Comparison of ENCODE assay signal across 13 mouse cellular contexts in the genomic region with DNA sequence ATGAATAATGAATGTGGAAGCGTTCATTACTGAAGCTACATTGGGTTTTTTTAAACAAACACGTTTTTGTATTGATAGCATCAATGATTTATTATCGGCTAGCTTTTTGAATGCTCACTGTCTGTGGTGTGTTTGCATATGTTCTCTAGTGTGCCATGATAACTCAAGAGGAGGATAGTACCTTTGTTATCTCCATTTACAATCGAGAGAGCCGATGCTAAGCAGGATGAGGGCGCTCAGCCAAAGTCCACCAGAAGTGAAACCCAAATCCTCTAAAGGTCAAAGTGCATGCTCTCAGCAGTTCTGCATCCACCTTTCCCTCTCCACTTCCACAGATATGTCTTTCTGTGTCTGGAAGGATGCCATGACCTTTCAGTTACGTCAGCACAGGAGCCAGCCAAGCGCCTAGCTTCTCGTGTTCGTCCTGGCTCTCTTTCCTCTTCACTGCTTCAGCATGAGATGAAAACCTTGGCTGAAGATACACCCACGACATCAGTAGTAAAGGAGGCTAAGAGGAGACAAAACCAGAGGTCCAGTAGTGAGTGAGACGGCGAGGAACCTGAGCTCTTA. TPM values are rescaled to one million over a fixed set of nuclear protein-coding genes. Genes with fewer than 3 reads are reported as not detected.
DNase-seq lines count a peak whose midpoint lies in the region; ATAC-seq and TF ChIP-seq lines count a peak whose summit lies in the region.
"Had no signal": no experiment of that assay in that cellular context is flagged by ENCODE, and none has a peak within 500 bp of the region (broad histone marks: within the 10 kb centered on the region; RNA-seq: fewer than 3 reads in every experiment).

No protein-coding gene starts in this region.

- no peak overlapping the region for H3K4me2 ChIP-seq in kidney, embryonic 14.5 days (replicated peaks; ENCODE audit: low read depth, low read length)
- H3K4me2 ChIP-seq in liver, postnatal 0 days (ENCODE audit: low read depth, low read length) = peak overlapping the region; percentile 32
- H3K4me2 ChIP-seq: heart, embryonic 15.5 days had no signal

- no peaks in the 10 kb centered on the region; the same call in 1 of the 2 replicates for H3K4me1 ChIP-seq in kidney, embryonic 14.5 days (ENCODE audit: control insufficient read depth, insufficient read depth, low read length)
- peaks cover 19% of the 10 kb centered on the region for H3K4me1 ChIP-seq in liver, postnatal 0 days (ENCODE audit: insufficient read depth)

- ATAC-seq in CD4-positive, CD25-positive, alpha-beta regulatory T cell, adult 4 months = no peak
- no peak for ATAC-seq in kidney, embryonic 14.5 days (ENCODE audit: low FRiP score, low TSS enrichment)
- peak; percentile 90 for ATAC-seq in liver, postnatal 0 days
- ATAC-seq in erythroid progenitor cell, adult 5-6 weeks (replicated peaks; ENCODE audit: low FRiP score, poor library complexity, severe bottlenecking) = no peak
- ATAC-seq: activated CD4-positive, CD25-positive, alpha-beta regulatory T cell, adult 4 months; inflammation-experienced regulatory T-cells, adult 6 months had no signal

- H3K27ac ChIP-seq in kidney, embryonic 14.5 days (ENCODE audit: low read depth, low read length) = no peak overlapping the region
- H3K27ac ChIP-seq in liver, postnatal 0 days (ENCODE audit: low read depth) = peak overlapping the region; percentile 67
- H3K27ac ChIP-seq: heart, embryonic 15.5 days had no signal

- H3K27me3 ChIP-seq in kidney, embryonic 14.5 days (ENCODE audit: control insufficient read depth, insufficient read depth, low read length) = no peaks in the 10 kb centered on the region
- H3K27me3 ChIP-seq in liver, postnatal 0 days (ENCODE audit: insufficient read depth, low read length) = no peaks in the 10 kb centered on the region
- H3K27me3 ChIP-seq: heart, embryonic 15.5 days had no signal

- no peaks in the 10 kb centered on the region for H3K9me3 ChIP-seq in kidney, embryonic 14.5 days (ENCODE audit: control insufficient read depth, low read length)
- no peaks in the 10 kb centered on the region for H3K9me3 ChIP-seq in liver, postnatal 0 days (ENCODE audit: low read length)
- H3K9me3 ChIP-seq: G1E; heart, embryonic 15.5 days had no signal

- 29% methylated on average over 13 of the region's 13 CpGs for WGBS in kidney, embryonic 14.5 days
- 53% methylated on average over 13 of the region's 13 CpGs for WGBS in liver, postnatal 0 days (ENCODE audit: insufficient replicate concordance)

- intact Hi-C loops in gastrocnemius, postnatal 14 days (cut with DNase I; ENCODE audit: low total_unique reads) = no loop called here

- TF ChIP-seq CTCF in liver, postnatal 0 days (IDR thresholded peaks at IDR 0.05; ENCODE audit: low read depth) = no peak

- DNase-seq in CD4-positive, CD25-positive, alpha-beta regulatory T cell, adult 2 months (ENCODE audit: low read depth, low spot score) = peak; percentile 24
- DNase-seq in kidney, adult 18-20 months = peak; percentile 72
- peak; percentile 30 for DNase-seq in gastrocnemius, postnatal 14 days
- peak; percentile 55 for DNase-seq in liver, postnatal 0 days
- DNase-seq in thymus, postnatal 10 days (ENCODE audit: low spot score in 2 of 2) = no peak
- DNase-seq: thymus, postnatal 36 days had no signal

- no peak overlapping the region for H3K9ac ChIP-seq in kidney, embryonic 14.5 days (ENCODE audit: low read depth, low read length)
- no peak overlapping the region for H3K9ac ChIP-seq in liver, postnatal 0 days (replicated peaks)
- H3K9ac ChIP-seq: heart, embryonic 15.5 days had no signal

- H3K4me3 ChIP-seq in kidney, embryonic 14.5 days (ENCODE audit: low read length) = no peak overlapping the region
- no peak overlapping the region for H3K4me3 ChIP-seq in liver, postnatal 0 days (ENCODE audit: low read depth, low read length)
- H3K4me3 ChIP-seq: heart, embryonic 15.5 days had no signal

- H3K36me3 ChIP-seq in kidney, embryonic 14.5 days (ENCODE audit: control insufficient read depth, insufficient read depth, low read length) = no peaks in the 10 kb centered on the region
- H3K36me3 ChIP-seq in liver, postnatal 0 days (replicated peaks; ENCODE audit: insufficient read depth, low read length) = no peaks in the 10 kb centered on the region
- H3K36me3 ChIP-seq: G1E; heart, embryonic 15.5 days had no signal

- TF ChIP-seq EP300 in liver, postnatal 0 days (IDR thresholded peaks at IDR 0.05; ENCODE audit: low read depth) = no peak

RNA-seq across cellular contexts. Expression of a gene that starts 16.6 kb away (rescaled TPM):
- polyA plus RNA-seq in CD4-positive, CD25-positive, alpha-beta regulatory T cell, adult 4 months (2017; shearing (Covaris generic)) = 10 to 100 TPM; 41.7 to 42.6 TPM
- 29.2 and 37.4 TPM in 2 replicates for polyA plus RNA-seq in kidney, embryonic 14.5 days (2014; fragmentation: Nextera tagmentation; extraction: Ambion mirVana)
- 10 to 100 TPM; 26.7 to 31.5 TPM for total RNA-seq in gastrocnemius, postnatal 14 days (2021)
- 23.2 and 25.3 TPM in 2 replicates for polyA plus RNA-seq in liver, postnatal 0 days (2015; fragmentation: Nextera tagmentation; extraction: Ambion mirVana)
- 134 and 172 TPM in 2 replicates for total RNA-seq in erythroid progenitor cell, adult 5-6 weeks (2015; ENCODE audit: low replicate concordance)
- total RNA-seq in erythroid progenitor cell, adult 5-6 weeks (2017; ENCODE audit: low replicate concordance) = 126 and 148 TPM in 2 replicates

Comparison
In these comparisons a context has a peak if more than half of its experiments do, and no peak if none do; other contexts are left out.
1. DNase-seq: peak in CD4-positive, CD25-positive, alpha-beta regulatory T cell, adult 2 months (single experiment), kidney, adult 18-20 months (single experiment), gastrocnemius, postnatal 14 days (single experiment) and liver, postnatal 0 days (single experiment); none in thymus, postnatal 10 days (0 of 2).